Mouse (Mus musculus) lung, postnatal 0 days (tissue): ENCODE measurements around the gene Lrfn3.

ENCODE experiments used
- CTCF ChIP-seq: IDR thresholded peaks from 2 replicates; pipeline ENCODE4 v1.5.1; 2016; ENCODE audit warnings: antibody characterized with exemption, mild to moderate bottlenecking
- EP300 ChIP-seq: IDR thresholded peaks from 2 replicates; pipeline ENCODE4 v1.6.1; 2016; ENCODE audit warnings: antibody characterized with exemption, mild to moderate bottlenecking, control low read depth

- TF ChIP-seq CTCF (no peak), EP300 (no peak)
Measured at GRCm38 (mm10) chr7:30399671-30400070, 37.1 kb upstream of the Lrfn3 start.
